Mouse (Mus musculus) intestine, embryonic 16.5 days (tissue): ENCODE measurements around the gene Slc39a11. TPM values are rescaled to one million over a fixed set of nuclear protein-coding genes. Genes with fewer than 3 reads are reported as not detected.
A peak's percentile ranks its signal among the peaks of the same experiment; 100 is the strongest.

Source experiments
- ATAC-seq: fragments of 200-750 bp; cut with Nextera tagmentation; 2 replicates; pipeline ENCODE4 v1.8.0; 2017; ENCODE audit warnings: moderate TSS enrichment, moderate library complexity
- H3K27ac ChIP-seq: fragments of 300-500 bp; sonication (generic); 2 replicates; pipeline ENCODE4 v1.5.1; 2014; ENCODE audit warnings: mild to moderate bottlenecking, low read length
- H3K27me3 ChIP-seq: fragments of 300-500 bp; sonication (generic); replicated peaks from 2 replicates; pipeline ENCODE4 v1.6.1; 2014; ENCODE audit warnings: low read length, control low read depth, mixed read lengths; ENCODE audit not compliant: control insufficient read depth, insufficient read depth
- H3K36me3 ChIP-seq: fragments of 300-500 bp; sonication (generic); 2 replicates; pipeline ENCODE4 v1.6.1; 2014; ENCODE audit warnings: low read length, control low read depth; ENCODE audit not compliant: control insufficient read depth, insufficient read depth
- H3K4me1 ChIP-seq: fragments of 300-500 bp; sonication (generic); 2 replicates; pipeline ENCODE4 v1.6.1; 2014; ENCODE audit warnings: low read length, control low read depth, mixed read lengths; ENCODE audit not compliant: control insufficient read depth, insufficient read depth
- H3K4me2 ChIP-seq: fragments of 300-500 bp; sonication (generic); 2 replicates; pipeline ENCODE4 v1.6.1; 2014; ENCODE audit warnings: low read depth, low read length, control low read depth
- H3K4me3 ChIP-seq: fragments of 300-500 bp; sonication (generic); 2 replicates; pipeline ENCODE4 v1.5.1; 2014; ENCODE audit warnings: mild to moderate bottlenecking, low read length
- H3K9ac ChIP-seq: fragments of 300-500 bp; sonication (generic); 2 replicates; pipeline ENCODE4 v1.6.1; 2014; ENCODE audit warnings: low read depth, low read length
- H3K9me3 ChIP-seq: fragments of 300-500 bp; sonication (generic); 2 replicates; pipeline ENCODE4 v1.6.1; 2016; ENCODE audit warnings: low read length, control low read depth; ENCODE audit not compliant: control insufficient read depth
- WGBS: fragments of 180-500 bp; shearing (Covaris S2); extraction: QIAGEN DNeasy Blood & Tissue Kit; methylation state at CpG from one replicate; pipeline ENCODE4 v1.1.7; 2014; 5-methylcytosine and 5-hydroxymethylcytosine counted together
- polyA plus RNA-seq: library from polyadenylated mRNA; unstranded; fragments of >200 nt; fragmentation: Nextera tagmentation; extraction: Ambion mirVana; gene quantifications from 2 replicates; pipeline ENCODE4 v1.2.1, GENCODE M21; 2015

The Slc39a11 gene
- polyA plus RNA-seq, 1 experiment from 2014 or later: 52.8 TPM

DNA sequence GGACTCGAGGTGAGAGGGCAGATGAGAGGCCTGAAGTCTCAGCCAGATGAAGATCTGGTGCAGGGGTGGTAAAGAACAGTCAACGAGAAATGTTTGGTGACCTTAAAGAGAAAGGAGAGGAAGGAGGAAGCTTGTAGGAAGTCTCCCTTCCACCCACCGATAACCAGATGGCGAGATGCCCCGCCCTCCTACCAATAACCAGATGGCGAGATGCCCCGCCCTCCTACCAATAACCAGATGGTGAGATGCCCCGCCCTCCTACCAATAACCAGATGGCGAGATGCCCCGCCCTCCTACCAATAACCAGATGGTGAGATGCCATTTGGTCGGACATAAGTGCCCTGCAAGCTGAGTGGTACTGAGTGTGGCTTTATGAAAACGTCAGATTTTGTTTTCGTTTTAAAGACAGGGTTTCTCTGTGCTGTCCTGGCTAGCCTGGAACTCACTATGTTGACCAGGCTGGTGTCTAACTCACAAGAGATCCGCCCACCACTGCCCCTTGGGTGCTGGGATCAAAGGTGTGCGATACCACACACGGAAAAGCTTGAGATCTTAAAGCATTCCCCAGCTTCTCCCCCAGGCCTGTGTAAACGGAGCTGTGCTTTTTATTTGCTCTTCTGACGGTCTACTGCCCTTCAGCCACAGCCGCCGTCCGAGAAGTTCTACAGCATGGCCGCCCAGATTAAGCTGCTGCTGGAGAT, 1.5 kb upstream of the Slc39a11 start:
- Histone ChIP-seq H3K27ac (peak overlapping the region; percentile 65), H3K4me2 (peak overlapping the region; percentile 20; the same call in 1 of the 2 replicates), H3K36me3 (peaks cover 25% of the 10 kb centered on the region), H3K27me3 (no peaks in the 10 kb centered on the region), H3K9ac (no peak overlapping the region), H3K4me1 (peaks cover 10% of the 10 kb centered on the region), H3K9me3 (no peaks in the 10 kb centered on the region), H3K4me3 (no peak overlapping the region)
- peak; percentile 17 for ATAC-seq
- 51% methylated on average over 22 of the region's 22 CpGs for WGBS

DNA sequence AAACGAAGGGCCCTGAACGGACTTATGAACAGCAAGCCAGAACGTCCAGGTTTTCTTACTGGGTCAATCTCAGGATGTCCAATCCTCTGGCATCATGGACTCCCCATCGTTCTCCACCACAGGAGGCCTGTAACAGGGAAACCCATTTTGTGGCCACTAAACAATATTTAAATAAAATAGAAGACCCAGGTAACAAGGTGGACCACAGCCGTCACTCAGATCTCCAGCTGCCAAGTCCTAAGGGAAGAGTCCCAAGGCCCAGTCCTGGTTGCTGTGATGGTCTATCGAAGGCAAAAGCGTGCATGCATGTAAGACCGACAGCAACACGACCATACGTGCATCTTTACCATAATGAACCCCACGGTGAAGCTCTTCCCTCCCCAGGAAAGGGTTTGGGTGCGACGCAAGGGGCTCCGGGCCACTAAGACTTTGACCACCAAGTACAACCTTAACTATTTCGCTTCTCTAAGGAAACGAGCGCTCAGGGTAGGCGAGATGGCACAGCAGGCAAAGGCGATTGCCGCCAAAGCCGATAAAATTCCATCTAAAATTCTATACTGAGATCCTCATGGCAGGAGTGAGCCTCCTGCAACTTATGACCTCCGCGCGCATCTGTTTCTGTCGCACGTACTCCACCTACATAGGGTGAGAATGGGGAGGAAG, 1.1 kb downstream of the Slc39a11 start, which contains the start of gene Cog1:
Cog1 (plus strand) TSS at position 480 of the 663 bp plus-strand sequence.
- 41% methylated on average over 26 of the region's 26 CpGs for WGBS
- Histone ChIP-seq H3K4me3 (peak within 1 kb of the TSS; percentile 88), H3K4me2 (peak within 1 kb of the TSS; percentile 77), H3K9ac (peak within 1 kb of the TSS; percentile 96), H3K27ac (peak within 1 kb of the TSS; percentile 82), H3K4me1 (peaks cover 10% of the 10 kb centered on the region), H3K9me3 (no peaks in the 10 kb centered on the region), H3K27me3 (no peaks in the 10 kb centered on the region), H3K36me3 (peaks cover 9% of the 10 kb centered on the region)
- ATAC-seq: no peak

DNA sequence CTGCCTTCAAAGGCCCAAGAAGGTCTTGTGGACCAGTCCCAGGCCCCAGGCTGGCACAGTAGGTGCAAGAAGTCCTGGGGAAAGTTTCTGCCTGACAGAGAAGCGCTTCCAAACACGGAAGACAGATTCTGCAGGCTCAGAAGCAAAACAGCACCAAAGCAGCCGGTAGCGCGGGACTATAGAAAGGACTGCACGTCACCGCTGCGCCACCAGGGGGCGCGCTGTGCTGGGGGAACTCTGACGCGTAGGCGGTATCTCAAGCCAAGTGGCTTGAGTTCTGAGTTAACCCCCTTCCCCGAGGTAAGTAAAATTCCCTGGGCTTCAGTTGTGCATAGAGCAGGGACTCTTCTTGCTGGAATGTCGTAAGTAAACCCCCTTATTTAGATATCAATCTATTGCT, 1.7 kb downstream of the Slc39a11 start:
- Histone ChIP-seq H3K4me3 (no peak overlapping the region), H3K27me3 (no peaks in the 10 kb centered on the region), H3K27ac (no peak overlapping the region), H3K36me3 (peaks cover 8% of the 10 kb centered on the region; the same call in 1 of the 2 replicates), H3K9ac (no peak overlapping the region), H3K4me1 (peaks cover 10% of the 10 kb centered on the region), H3K9me3 (no peaks in the 10 kb centered on the region), H3K4me2 (peak overlapping the region; percentile 21; the same call in 1 of the 2 replicates)
- 3% methylated on average over 15 of the region's 15 CpGs for WGBS
- ATAC-seq: 0 out of 2 replicates have a peak, but pooled peaks have one; percentile 10

DNA sequence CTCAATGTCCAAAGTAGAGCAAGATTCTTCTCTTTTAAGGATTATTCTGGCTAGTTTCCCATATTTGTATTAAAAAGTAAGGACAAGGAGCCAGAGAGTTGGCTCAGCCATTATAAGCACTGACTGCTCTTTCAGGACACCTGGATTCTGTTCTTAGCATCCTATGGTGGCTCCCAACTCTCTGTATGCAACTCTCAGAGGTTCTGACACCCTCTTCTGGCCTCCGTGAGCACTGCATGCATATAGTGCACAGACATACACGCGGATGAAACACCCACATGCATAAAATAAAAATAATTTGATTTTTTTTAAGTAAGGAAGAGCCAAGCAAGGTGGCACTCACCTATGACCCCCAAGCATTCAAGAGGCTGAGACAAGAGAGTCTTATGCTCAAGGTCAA, 4.7 kb downstream of the Slc39a11 start:
- 85% methylated on average over 3 of the region's 3 CpGs for WGBS
- peaks cover 2% of the 10 kb centered on the region; the same call in 1 of the 2 replicates for H3K4me1 ChIP-seq
- no peaks in the 10 kb centered on the region for H3K36me3 ChIP-seq
- H3K9me3 ChIP-seq: no peaks in the 10 kb centered on the region
- no peak overlapping the region for H3K4me3 ChIP-seq
- no peak overlapping the region for H3K4me2 ChIP-seq
- ATAC-seq: no peak
- H3K27ac ChIP-seq: no peak overlapping the region
- no peaks in the 10 kb centered on the region for H3K27me3 ChIP-seq
- H3K9ac ChIP-seq: no peak overlapping the region

DNA sequence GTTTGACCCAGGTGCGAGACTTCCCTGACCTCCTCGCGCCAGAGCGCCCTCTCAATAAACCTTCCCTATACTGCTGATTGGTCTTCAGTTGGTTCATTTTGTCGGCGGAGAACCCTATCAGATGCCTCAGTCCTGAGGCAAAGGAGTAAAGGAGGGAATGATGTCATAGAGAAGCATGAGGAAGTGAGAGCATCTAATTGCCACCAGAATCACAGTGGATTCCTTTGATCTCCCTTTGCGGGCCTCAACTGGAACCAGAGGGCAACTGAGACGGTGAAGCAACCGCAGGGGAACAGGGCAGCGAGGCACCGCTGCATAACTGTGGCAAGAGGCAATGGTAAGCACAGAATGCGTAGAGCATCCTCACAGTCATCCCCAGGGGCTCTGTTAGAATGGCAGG, 11.2 kb downstream of the Slc39a11 start:
- Histone ChIP-seq H3K36me3 (no peaks in the 10 kb centered on the region), H3K27me3 (no peaks in the 10 kb centered on the region), H3K4me3 (no peak overlapping the region), H3K27ac (no peak overlapping the region), H3K4me1 (no peaks in the 10 kb centered on the region), H3K9me3 (no peaks in the 10 kb centered on the region), H3K9ac (no peak overlapping the region), H3K4me2 (no peak overlapping the region)
- ATAC-seq: 0 out of 2 replicates have a peak, but pooled peaks have one; percentile 31
- 90% methylated on average over 12 of the region's 12 CpGs for WGBS

DNA sequence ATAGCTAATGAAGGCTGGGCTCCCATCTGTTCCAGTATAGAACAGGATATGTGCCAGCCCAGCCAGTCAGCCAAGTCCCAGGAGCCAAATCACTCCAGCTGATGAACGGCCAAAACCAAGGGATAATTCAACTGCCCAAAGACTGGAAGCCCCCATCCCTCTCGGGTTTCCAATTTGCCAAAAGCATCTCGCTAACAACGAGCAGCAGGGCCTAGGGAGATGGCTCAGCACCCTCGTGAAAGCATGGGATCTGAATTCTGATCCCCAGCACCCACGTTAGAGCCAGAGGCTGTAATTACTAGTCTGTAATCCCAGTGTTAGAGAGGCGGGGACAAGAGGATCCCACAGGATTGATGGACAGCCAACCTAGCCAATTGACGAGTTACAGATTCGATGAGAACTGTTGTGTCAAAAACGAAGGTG, 15.2 kb downstream of the Slc39a11 start:
- Histone ChIP-seq H3K4me1 (peaks cover 4% of the 10 kb centered on the region; the same call in 1 of the 2 replicates), H3K9ac (no peak overlapping the region), H3K9me3 (no peaks in the 10 kb centered on the region), H3K4me2 (no peak overlapping the region), H3K4me3 (no peak overlapping the region), H3K27ac (no peak overlapping the region), H3K36me3 (no peaks in the 10 kb centered on the region), H3K27me3 (no peaks in the 10 kb centered on the region)
- WGBS: 75% methylated on average over 10 of the region's 10 CpGs
- ATAC-seq: no peak

DNA sequence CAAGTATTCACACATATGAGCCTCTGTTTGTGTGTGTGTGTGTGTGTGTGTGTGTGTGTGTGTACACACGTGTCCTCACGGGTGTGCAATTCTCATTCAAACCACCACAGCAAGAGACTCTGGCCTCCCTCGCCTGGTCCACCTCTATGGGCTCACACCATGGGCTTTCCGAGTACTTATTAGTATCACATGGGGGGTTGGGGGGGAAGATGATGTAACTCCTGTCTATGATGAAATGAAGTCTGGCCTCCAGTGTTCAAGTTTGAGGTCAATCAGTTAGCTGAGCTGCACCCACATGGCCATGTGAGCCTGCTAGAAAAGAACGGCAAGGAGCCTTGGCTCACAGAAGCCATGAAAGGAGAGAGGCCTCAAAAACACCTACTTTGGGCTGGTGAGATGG, 16.5 kb downstream of the Slc39a11 start:
- Histone ChIP-seq H3K36me3 (no peaks in the 10 kb centered on the region), H3K27ac (no peak overlapping the region), H3K4me1 (peaks cover 4% of the 10 kb centered on the region; the same call in 1 of the 2 replicates), H3K4me3 (no peak overlapping the region), H3K27me3 (peaks cover 2% of the 10 kb centered on the region; the same call in 1 of the 2 replicates), H3K4me2 (no peak overlapping the region), H3K9me3 (no peaks in the 10 kb centered on the region), H3K9ac (no peak overlapping the region)
- ATAC-seq: no peak
- WGBS: 93% methylated on average over 5 of the region's 5 CpGs

DNA sequence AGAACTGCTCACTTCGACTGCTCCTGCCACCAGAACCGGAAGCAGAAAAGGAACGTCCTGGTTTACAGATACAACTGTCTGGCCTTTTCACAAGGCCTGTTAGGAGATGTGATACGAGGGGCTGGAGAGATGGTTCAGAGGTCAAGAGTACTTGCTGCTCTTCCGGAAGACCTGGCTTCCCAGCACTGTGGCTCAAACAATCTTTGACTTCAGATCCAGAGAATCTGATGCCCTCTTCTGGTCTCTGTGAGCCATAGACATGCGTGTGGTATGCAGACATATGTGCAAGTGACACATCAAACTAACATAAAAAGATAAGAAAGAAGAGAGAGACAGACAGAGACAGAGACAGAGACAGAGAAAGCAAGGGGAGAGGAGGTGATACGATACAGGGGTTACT, 17.6 kb downstream of the Slc39a11 start:
- Histone ChIP-seq H3K27ac (peak overlapping the region; percentile 46), H3K4me1 (peaks cover 4% of the 10 kb centered on the region; the same call in 1 of the 2 replicates), H3K4me2 (peak overlapping the region; percentile 35), H3K36me3 (no peaks in the 10 kb centered on the region), H3K9me3 (no peaks in the 10 kb centered on the region), H3K9ac (0 out of 2 replicates have a peak overlapping the region, but pooled peaks have one; percentile 6), H3K4me3 (no peak overlapping the region), H3K27me3 (peaks cover 2% of the 10 kb centered on the region; the same call in 1 of the 2 replicates)
- 64% methylated on average over 7 of the region's 7 CpGs for WGBS
- ATAC-seq: peak; percentile 49

DNA sequence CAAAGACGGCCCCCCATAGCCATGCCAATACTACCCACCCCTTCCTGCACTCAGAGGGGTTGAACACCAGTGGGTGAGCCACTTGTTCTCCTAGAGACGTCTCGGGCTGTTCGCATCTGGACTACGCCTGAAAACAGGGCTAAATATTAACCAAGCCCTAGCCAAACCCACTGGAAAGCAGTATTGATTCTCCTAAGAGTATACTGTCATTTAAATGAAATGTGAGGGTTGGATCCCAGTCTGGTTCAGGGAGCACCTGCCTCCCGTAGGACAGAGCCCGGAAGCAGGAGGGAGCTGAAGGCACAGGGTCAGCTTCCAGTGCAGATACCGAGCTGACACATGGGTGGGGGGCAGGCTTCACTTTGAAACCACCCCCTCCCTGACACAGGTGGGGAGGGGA, 18.0 kb downstream of the Slc39a11 start:
- no peaks in the 10 kb centered on the region for H3K9me3 ChIP-seq
- peak overlapping the region; percentile 7; the same call in 1 of the 2 replicates for H3K4me3 ChIP-seq
- H3K9ac ChIP-seq: peak overlapping the region; percentile 6; the same call in 1 of the 2 replicates
- H3K27ac ChIP-seq: peak overlapping the region; percentile 46
- 52% methylated on average over 8 of the region's 8 CpGs for WGBS
- peaks cover 4% of the 10 kb centered on the region; the same call in 1 of the 2 replicates for H3K4me1 ChIP-seq
- peak overlapping the region; percentile 35 for H3K4me2 ChIP-seq
- no peaks in the 10 kb centered on the region for H3K36me3 ChIP-seq
- peak; percentile 89 for ATAC-seq
- peaks cover 2% of the 10 kb centered on the region; the same call in 1 of the 2 replicates for H3K27me3 ChIP-seq
